Mouse (Mus musculus) myocyte (in vitro differentiated cells): ENCODE data around the gene Cog4.

ENCODE experiments used
- CEBPB ChIP-seq: IDR thresholded peaks from 2 replicates; pipeline ENCODE4 v1.6.1; 2011; ENCODE audit warnings: mild to moderate bottlenecking, moderate library complexity; ENCODE audit not compliant: poor library complexity, insufficient read depth, severe bottlenecking
- E2F4 ChIP-seq: IDR thresholded peaks from one replicate; pipeline ENCODE4 v1.6.1; 2011; ENCODE audit warnings: mild to moderate bottlenecking, control low read depth, moderate library complexity; ENCODE audit not compliant: insufficient read depth
- MAX ChIP-seq: IDR thresholded peaks from one replicate; pipeline ENCODE4 v1.6.1; 2011; ENCODE audit warnings: low read depth, mild to moderate bottlenecking, control low read depth
- MYOD1 ChIP-seq, 3 experiments: IDR thresholded peaks; one replicate each; pipeline ENCODE4 v1.6.1; 2011; ENCODE audit warnings: control low read depth in 2 of 3, low read depth in 2 of 3, mild to moderate bottlenecking in 2 of 3, moderate library complexity in 1 of 3; ENCODE audit not compliant: insufficient read length in 2 of 3, control insufficient read depth in 1 of 3
- MYOG ChIP-seq, 3 experiments: IDR thresholded peaks; one replicate each; pipeline ENCODE4 v1.6.1; 2011; ENCODE audit warnings: control low read depth in 2 of 3, low read depth in 2 of 3, mild to moderate bottlenecking in 2 of 3; ENCODE audit not compliant: insufficient read length in 2 of 3, control insufficient read depth in 1 of 3, insufficient read depth in 1 of 3
- POLR2A ChIP-seq: IDR thresholded peaks from one replicate; pipeline ENCODE4 v1.6.1; 2011; ENCODE audit warnings: low read depth, mild to moderate bottlenecking, control low read depth, moderate library complexity; ENCODE audit not compliant: insufficient read length
- POLR2AphosphoS2 ChIP-seq: IDR thresholded peaks from one replicate; pipeline ENCODE4 v1.6.1; 2011; ENCODE audit warnings: low read depth, control low read depth; ENCODE audit not compliant: insufficient read length
- SRF ChIP-seq: IDR thresholded peaks from one replicate; pipeline ENCODE4 v1.6.1; 2011; ENCODE audit warnings: low read depth; ENCODE audit not compliant: control insufficient read depth, insufficient read length
- TCF12 ChIP-seq: IDR thresholded peaks from one replicate; pipeline ENCODE4 v1.6.1; 2011; ENCODE audit warnings: mild to moderate bottlenecking, control low read depth; ENCODE audit not compliant: poor library complexity, insufficient read depth, severe bottlenecking
- USF1 ChIP-seq: IDR thresholded peaks from one replicate; pipeline ENCODE4 v1.6.1; 2011; ENCODE audit warnings: low read depth, mild to moderate bottlenecking, control low read depth, moderate library complexity

- TF ChIP-seq TCF12 (no peak), MAX (no peak), POLR2AphosphoS2 (no peak), POLR2A (no peak), USF1 (no peak), E2F4 (no peak), CEBPB (no peak), MYOG (IDR thresholded peaks at IDR 0.05; ENCODE audit: control insufficient read depth in 1 of 3, insufficient read depth in 1 of 3, insufficient read length in 2 of 3, low read depth in 2 of 3) (no peak), SRF (no peak), MYOD1 (IDR thresholded peaks at IDR 0.05; ENCODE audit: control insufficient read depth in 1 of 3, insufficient read length in 2 of 3, low read depth in 2 of 3) (no peak)
These were observed 46.5 kb downstream of the Cog4 start for GRCm38 (mm10) chr8:110892913-110893312.
